Mouse (Mus musculus) hindbrain, embryonic 10.5 days (tissue): ENCODE data around the gene 4931423N10Rik. TPM values are rescaled to one million over a fixed set of nuclear protein-coding genes. Genes with fewer than 3 reads are reported as not detected.

ENCODE experiments used
- polyA plus RNA-seq: library from polyadenylated mRNA; unstranded; fragments of >200 nt; fragmentation: Nextera tagmentation; extraction: Ambion mirVana; gene quantifications from 2 replicates; pipeline ENCODE4 v1.2.1, GENCODE M21; 2016

Gene 4931423N10Rik
- polyA plus RNA-seq, 1 experiment from 2014 or later = not detected

Other genes starting within 250 kb of the 4931423N10Rik start
- gene Abi1, start 167.2 kb upstream of the 4931423N10Rik start, polyA plus RNA-seq = 33.6 and 36.8 TPM in 2 replicates
- gene Acbd5, start 139.3 kb upstream of the 4931423N10Rik start, polyA plus RNA-seq = 36.5 and 38.8 TPM in 2 replicates
- 13.3 and 16.6 TPM in 2 replicates for gene Mastl, start 51.5 kb upstream of the 4931423N10Rik start, polyA plus RNA-seq
- gene Yme1l1, start 51.1 kb upstream of the 4931423N10Rik start, polyA plus RNA-seq = 56.0 and 71.0 TPM in 2 replicates
- 0.12 and 0.41 TPM in 2 replicates for gene Nxph2, start 113.8 kb downstream of the 4931423N10Rik start, polyA plus RNA-seq